Comparison of ENCODE assay signal across 14 mouse cellular contexts in the genomic region with DNA sequence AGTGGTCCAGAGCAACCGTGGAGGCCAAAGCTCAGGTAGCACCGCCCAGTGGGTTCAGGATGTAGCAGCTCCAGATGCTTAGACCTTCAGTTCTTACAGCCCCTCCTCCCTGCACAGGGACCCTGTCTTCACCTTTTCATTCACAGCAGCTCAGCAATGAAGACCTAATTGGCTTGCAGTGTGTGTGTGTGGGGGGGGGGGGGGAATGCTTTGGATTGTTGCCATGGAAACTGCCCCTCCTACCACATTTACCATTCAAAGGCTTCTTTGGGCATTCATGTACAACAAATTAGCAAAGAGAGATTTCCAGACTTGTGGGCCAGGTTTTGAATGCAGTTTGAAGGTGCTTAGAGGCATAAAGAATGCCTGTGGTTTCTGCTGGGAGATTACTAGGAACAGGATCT. TPM values are rescaled to one million over a fixed set of nuclear protein-coding genes. Genes with fewer than 3 reads are reported as not detected.
DNase-seq lines count a peak whose midpoint lies in the region; ATAC-seq and TF ChIP-seq lines count a peak whose summit lies in the region.
"Had no signal": no experiment of that assay in that cellular context is flagged by ENCODE, and none has a peak within 500 bp of the region (broad histone marks: within the 10 kb centered on the region; RNA-seq: fewer than 3 reads in every experiment).

No protein-coding gene starts in this region.

- peak; percentile 56; the same call in 1 of the 2 replicates for ATAC-seq in kidney, embryonic 15.5 days (replicated peaks; ENCODE audit: low FRiP score)
- peak; percentile 76; the same call in 1 of the 2 replicates for ATAC-seq in embryonic facial prominence, embryonic 14.5 days (ENCODE audit: low read depth)
- ATAC-seq in hindbrain, embryonic 13.5 days (ENCODE audit: low FRiP score) = peak; percentile 43; the same call in 1 of the 2 replicates
- ATAC-seq in midbrain, postnatal 0 days (ENCODE audit: low FRiP score) = no peak
- ATAC-seq in intestine, postnatal 0 days = no peak
- no peak for ATAC-seq in liver, embryonic 11.5 days (replicated peaks; ENCODE audit: low FRiP score)

- no peak overlapping the region for H3K4me3 ChIP-seq in kidney, embryonic 15.5 days (replicated peaks)
- H3K4me3 ChIP-seq in embryonic facial prominence, embryonic 14.5 days (ENCODE audit: low read depth, low read length) = no peak overlapping the region
- no peak overlapping the region for H3K4me3 ChIP-seq in hindbrain, embryonic 13.5 days
- H3K4me3 ChIP-seq in midbrain, postnatal 0 days (ENCODE audit: low read depth, low read length) = no peak overlapping the region
- no peak overlapping the region for H3K4me3 ChIP-seq in intestine, postnatal 0 days (ENCODE audit: low read depth, low read length)
- no peak overlapping the region for H3K4me3 ChIP-seq in liver, embryonic 11.5 days (ENCODE audit: low read depth, low read length)
- H3K4me3 ChIP-seq: hindbrain, embryonic 15.5 days; liver, embryonic 13.5 days had no signal

- peak overlapping the region; percentile 73 for H3K27ac ChIP-seq in kidney, embryonic 15.5 days
- no peak overlapping the region for H3K27ac ChIP-seq in embryonic facial prominence, embryonic 14.5 days (replicated peaks; ENCODE audit: low read depth, low read length)
- peak overlapping the region; percentile 27; the same call in 1 of the 2 replicates for H3K27ac ChIP-seq in hindbrain, embryonic 13.5 days
- no peak overlapping the region for H3K27ac ChIP-seq in midbrain, postnatal 0 days (ENCODE audit: low read depth, low read length)
- no peak overlapping the region for H3K27ac ChIP-seq in intestine, postnatal 0 days (ENCODE audit: low read depth, low read length)
- no peak overlapping the region for H3K27ac ChIP-seq in liver, embryonic 11.5 days (ENCODE audit: low read depth, low read length)
- H3K27ac ChIP-seq: hindbrain, embryonic 15.5 days; liver, embryonic 13.5 days had no signal

- TF ChIP-seq CTCF in midbrain, postnatal 0 days (IDR thresholded peaks at IDR 0.05) = no peak
- TF ChIP-seq CTCF in intestine, postnatal 0 days (IDR thresholded peaks at IDR 0.05; ENCODE audit: low read depth) = no peak

- DNase-seq in kidney, postnatal 4 days = no peak
- peak; percentile 54 for DNase-seq in embryonic facial prominence, embryonic 14.5 days (ENCODE audit: low spot score)
- peak; percentile 19 for DNase-seq in midbrain, postnatal 0 days (ENCODE audit: low spot score)
- no peak for DNase-seq in layer of hippocampus, adult 9-11 months
- DNase-seq in liver, embryonic 11.5 days (ENCODE audit: low spot score) = no peak
- DNase-seq: adrenal gland, postnatal 10 days; cerebellum, adult 11 months; liver, embryonic 13.5 days; lung, postnatal 4 days had no signal

- H3K4me2 ChIP-seq in kidney, embryonic 15.5 days = no peak overlapping the region
- H3K4me2 ChIP-seq in embryonic facial prominence, embryonic 14.5 days (ENCODE audit: low read depth, low read length) = no peak overlapping the region
- H3K4me2 ChIP-seq in hindbrain, embryonic 13.5 days = no peak overlapping the region
- H3K4me2 ChIP-seq in midbrain, postnatal 0 days (ENCODE audit: low read depth, low read length, poor library complexity, severe bottlenecking) = no peak overlapping the region
- no peak overlapping the region for H3K4me2 ChIP-seq in intestine, postnatal 0 days (replicated peaks; ENCODE audit: low read depth)
- H3K4me2 ChIP-seq in liver, embryonic 11.5 days = no peak overlapping the region
- H3K4me2 ChIP-seq: hindbrain, embryonic 15.5 days; liver, embryonic 13.5 days had no signal

- no peaks in the 10 kb centered on the region for H3K9me3 ChIP-seq in kidney, embryonic 15.5 days (replicated peaks)
- no peaks in the 10 kb centered on the region for H3K9me3 ChIP-seq in embryonic facial prominence, embryonic 14.5 days (ENCODE audit: control insufficient read depth, low read length)
- no peaks in the 10 kb centered on the region for H3K9me3 ChIP-seq in hindbrain, embryonic 13.5 days
- H3K9me3 ChIP-seq in midbrain, postnatal 0 days (ENCODE audit: low read length) = no peaks in the 10 kb centered on the region
- no peaks in the 10 kb centered on the region for H3K9me3 ChIP-seq in intestine, postnatal 0 days (ENCODE audit: control insufficient read depth)
- no peaks in the 10 kb centered on the region for H3K9me3 ChIP-seq in liver, embryonic 11.5 days (ENCODE audit: control insufficient read depth, low read length)
- H3K9me3 ChIP-seq: hindbrain, embryonic 15.5 days; liver, embryonic 13.5 days had no signal

- H3K9ac ChIP-seq in kidney, embryonic 15.5 days = no peak overlapping the region
- H3K9ac ChIP-seq in embryonic facial prominence, embryonic 14.5 days (ENCODE audit: low read depth, low read length) = no peak overlapping the region
- no peak overlapping the region for H3K9ac ChIP-seq in hindbrain, embryonic 13.5 days
- no peak overlapping the region for H3K9ac ChIP-seq in midbrain, postnatal 0 days (replicated peaks; ENCODE audit: low read length, poor library complexity, severe bottlenecking)
- no peak overlapping the region for H3K9ac ChIP-seq in intestine, postnatal 0 days (ENCODE audit: low read depth, low read length)
- H3K9ac ChIP-seq in liver, embryonic 11.5 days (ENCODE audit: low read depth, low read length) = no peak overlapping the region
- H3K9ac ChIP-seq: hindbrain, embryonic 15.5 days; liver, embryonic 13.5 days had no signal

- no peaks in the 10 kb centered on the region for H3K27me3 ChIP-seq in kidney, embryonic 15.5 days
- H3K27me3 ChIP-seq in embryonic facial prominence, embryonic 14.5 days (replicated peaks; ENCODE audit: control insufficient read depth, insufficient read depth, low read length) = no peaks in the 10 kb centered on the region
- peaks cover 38% of the 10 kb centered on the region for H3K27me3 ChIP-seq in hindbrain, embryonic 13.5 days
- H3K27me3 ChIP-seq in midbrain, postnatal 0 days (ENCODE audit: insufficient read depth, low read length) = no peaks in the 10 kb centered on the region
- no peaks in the 10 kb centered on the region for H3K27me3 ChIP-seq in intestine, postnatal 0 days (replicated peaks; ENCODE audit: control insufficient read depth, insufficient read depth, low read length)
- H3K27me3 ChIP-seq in liver, embryonic 11.5 days (replicated peaks; ENCODE audit: control insufficient read depth, insufficient read depth, low read length) = no peaks in the 10 kb centered on the region
- H3K27me3 ChIP-seq: liver, embryonic 13.5 days had no signal

- 63% methylated on average over 2 of the region's 2 CpGs for WGBS in kidney, embryonic 15.5 days
- 40% methylated on average over 2 of the region's 2 CpGs for WGBS in embryonic facial prominence, embryonic 14.5 days
- WGBS in hindbrain, embryonic 13.5 days = 5% methylated on average over 2 of the region's 2 CpGs
- 11% methylated on average over 2 of the region's 2 CpGs for WGBS in midbrain, postnatal 0 days
- 66% methylated on average over 2 of the region's 2 CpGs for WGBS in intestine, postnatal 0 days
- 60% methylated on average over 2 of the region's 2 CpGs for WGBS in liver, embryonic 11.5 days

- peaks cover 4% of the 10 kb centered on the region; the same call in 1 of the 2 replicates for H3K4me1 ChIP-seq in kidney, embryonic 15.5 days
- H3K4me1 ChIP-seq in embryonic facial prominence, embryonic 14.5 days (ENCODE audit: control insufficient read depth, insufficient read depth, low read length) = no peaks in the 10 kb centered on the region
- H3K4me1 ChIP-seq in hindbrain, embryonic 13.5 days (replicated peaks) = peaks cover 16% of the 10 kb centered on the region
- no peaks in the 10 kb centered on the region for H3K4me1 ChIP-seq in midbrain, postnatal 0 days (ENCODE audit: insufficient read depth, low read length)
- no peaks in the 10 kb centered on the region for H3K4me1 ChIP-seq in intestine, postnatal 0 days (replicated peaks; ENCODE audit: control insufficient read depth, insufficient read depth, low read length)
- H3K4me1 ChIP-seq in liver, embryonic 11.5 days (replicated peaks; ENCODE audit: control insufficient read depth, insufficient read depth, low read length) = no peaks in the 10 kb centered on the region

- no peaks in the 10 kb centered on the region for H3K36me3 ChIP-seq in kidney, embryonic 15.5 days
- H3K36me3 ChIP-seq in embryonic facial prominence, embryonic 14.5 days (ENCODE audit: control insufficient read depth, insufficient read depth, low read length) = no peaks in the 10 kb centered on the region
- no peaks in the 10 kb centered on the region for H3K36me3 ChIP-seq in hindbrain, embryonic 13.5 days
- H3K36me3 ChIP-seq in midbrain, postnatal 0 days (ENCODE audit: insufficient read depth, low read length) = no peaks in the 10 kb centered on the region
- no peaks in the 10 kb centered on the region for H3K36me3 ChIP-seq in intestine, postnatal 0 days (ENCODE audit: control insufficient read depth, insufficient read depth)
- H3K36me3 ChIP-seq in liver, embryonic 11.5 days (ENCODE audit: control insufficient read depth, insufficient read depth, low read length) = no peaks in the 10 kb centered on the region
- H3K36me3 ChIP-seq: hindbrain, embryonic 15.5 days; liver, embryonic 13.5 days had no signal

RNA-seq across cellular contexts. Expression of a gene that starts 5.8 kb away (rescaled TPM):
- polyA plus RNA-seq in kidney, embryonic 15.5 days (2015; fragmentation: Nextera tagmentation; extraction: Ambion mirVana) = 51.9 and 53.6 TPM in 2 replicates
- 46.5 and 50.2 TPM in 2 replicates for polyA plus RNA-seq in embryonic facial prominence, embryonic 14.5 days (2014; fragmentation: Nextera tagmentation; extraction: Ambion mirVana)
- 63.2 and 65.3 TPM in 2 replicates for polyA plus RNA-seq in hindbrain, embryonic 13.5 days (2015; fragmentation: Nextera tagmentation; extraction: Ambion mirVana)
- 53.0 and 75.3 TPM in 2 replicates for total RNA-seq in midbrain, postnatal 0 days (2014; rRNA removed)
- polyA plus RNA-seq in midbrain, postnatal 0 days (2015; fragmentation: Nextera tagmentation; extraction: Ambion mirVana) = 48.8 and 49.5 TPM in 2 replicates
- 14.3 and 16.5 TPM in 2 replicates for polyA plus RNA-seq in intestine, postnatal 0 days (2015; fragmentation: Nextera tagmentation; extraction: Ambion mirVana)
- polyA plus RNA-seq in liver, embryonic 11.5 days (2014; fragmentation: Nextera tagmentation; extraction: Ambion mirVana) = 45.6 and 49.2 TPM in 2 replicates

RNA-seq across cellular contexts. Expression of a gene that starts 48.5 kb away (rescaled TPM):
- polyA plus RNA-seq in kidney, embryonic 15.5 days (2015; fragmentation: Nextera tagmentation; extraction: Ambion mirVana) = 27.7 and 29.7 TPM in 2 replicates
- 29.9 and 32.4 TPM in 2 replicates for polyA plus RNA-seq in embryonic facial prominence, embryonic 14.5 days (2014; fragmentation: Nextera tagmentation; extraction: Ambion mirVana)
- polyA plus RNA-seq in hindbrain, embryonic 13.5 days (2015; fragmentation: Nextera tagmentation; extraction: Ambion mirVana) = 26.0 and 27.9 TPM in 2 replicates
- total RNA-seq in midbrain, postnatal 0 days (2014; rRNA removed) = 19.0 and 22.2 TPM in 2 replicates
- 25.0 and 26.2 TPM in 2 replicates for polyA plus RNA-seq in midbrain, postnatal 0 days (2015; fragmentation: Nextera tagmentation; extraction: Ambion mirVana)
- polyA plus RNA-seq in intestine, postnatal 0 days (2015; fragmentation: Nextera tagmentation; extraction: Ambion mirVana) = 14.4 and 16.4 TPM in 2 replicates
- polyA plus RNA-seq in liver, embryonic 11.5 days (2014; fragmentation: Nextera tagmentation; extraction: Ambion mirVana) = 24.7 and 25.0 TPM in 2 replicates

RNA-seq across cellular contexts. Expression of a gene that starts 48.6 kb away (rescaled TPM):
- 0.26 and 0.29 TPM in 2 replicates for polyA plus RNA-seq in kidney, embryonic 15.5 days (2015; fragmentation: Nextera tagmentation; extraction: Ambion mirVana)
- 0.52 and 0.72 TPM in 2 replicates for polyA plus RNA-seq in embryonic facial prominence, embryonic 14.5 days (2014; fragmentation: Nextera tagmentation; extraction: Ambion mirVana)
- 0.65 and 1.2 TPM in 2 replicates for polyA plus RNA-seq in hindbrain, embryonic 13.5 days (2015; fragmentation: Nextera tagmentation; extraction: Ambion mirVana)
- 4.6 and 4.9 TPM in 2 replicates for total RNA-seq in midbrain, postnatal 0 days (2014; rRNA removed)
- polyA plus RNA-seq in midbrain, postnatal 0 days (2015; fragmentation: Nextera tagmentation; extraction: Ambion mirVana) = 1.1 and 1.4 TPM in 2 replicates
- polyA plus RNA-seq in intestine, postnatal 0 days (2015; fragmentation: Nextera tagmentation; extraction: Ambion mirVana) = not detected in 2 replicates
- 0.14 TPM in 1 of 2 replicates, not detected in the other for polyA plus RNA-seq in liver, embryonic 11.5 days (2014; fragmentation: Nextera tagmentation; extraction: Ambion mirVana)
- total RNA-seq: MEL had no signal

Comparison
In these comparisons a context has a peak if more than half of its experiments do, and no peak if none do; other contexts are left out.
1. ATAC-seq: peak in kidney, embryonic 15.5 days (single experiment), embryonic facial prominence, embryonic 14.5 days (single experiment) and hindbrain, embryonic 13.5 days (single experiment); none in midbrain, postnatal 0 days (single experiment), intestine, postnatal 0 days (single experiment) and liver, embryonic 11.5 days (single experiment).
2. H3K27ac ChIP-seq: peak in kidney, embryonic 15.5 days (single experiment) and hindbrain, embryonic 13.5 days (single experiment); none in embryonic facial prominence, embryonic 14.5 days (single experiment), midbrain, postnatal 0 days (single experiment), intestine, postnatal 0 days (single experiment) and liver, embryonic 11.5 days (single experiment).
3. DNase-seq: peak in embryonic facial prominence, embryonic 14.5 days (single experiment) and midbrain, postnatal 0 days (single experiment); none in kidney, postnatal 4 days (0 of 2), layer of hippocampus, adult 9-11 months (single experiment) and liver, embryonic 11.5 days (single experiment).